Mouse (Mus musculus) myocyte (in vitro differentiated cells): Measurements from ENCODE around the gene Dhx34.

Source experiments
- MAX ChIP-seq: IDR thresholded peaks from one replicate; pipeline ENCODE4 v1.6.1; 2011; ENCODE audit warnings: low read depth, mild to moderate bottlenecking, control low read depth
- MYOG ChIP-seq, 3 experiments: IDR thresholded peaks; one replicate each; pipeline ENCODE4 v1.6.1; 2011; ENCODE audit warnings: control low read depth in 2 of 3, low read depth in 2 of 3, mild to moderate bottlenecking in 2 of 3; ENCODE audit not compliant: insufficient read length in 2 of 3, control insufficient read depth in 1 of 3, insufficient read depth in 1 of 3
- POLR2A ChIP-seq: IDR thresholded peaks from one replicate; pipeline ENCODE4 v1.6.1; 2011; ENCODE audit warnings: low read depth, mild to moderate bottlenecking, control low read depth, moderate library complexity; ENCODE audit not compliant: insufficient read length
- USF1 ChIP-seq: IDR thresholded peaks from one replicate; pipeline ENCODE4 v1.6.1; 2011; ENCODE audit warnings: low read depth, mild to moderate bottlenecking, control low read depth, moderate library complexity

- no peak for TF ChIP-seq MAX
- TF ChIP-seq USF1, result no peak
- no peak for TF ChIP-seq POLR2A
- TF ChIP-seq MYOG (IDR thresholded peaks at IDR 0.05; ENCODE audit: control insufficient read depth in 1 of 3, insufficient read depth in 1 of 3, insufficient read length in 2 of 3, low read depth in 2 of 3), result no peak
These were observed 19.1 kb upstream of the Dhx34 start for GRCm38 (mm10) chr7:16240978-16241303.
